Mouse (Mus musculus): ENCODE data around the gene Rps21. TPM values are rescaled to one million over a fixed set of nuclear protein-coding genes. Genes with fewer than 3 reads are reported as not detected.

The Rps21 gene
- polyA plus RNA-seq, 1 experiment from 2014 or later, result 848 TPM

- DNase-seq (ENCODE audit: low spot score) (peak; percentile 41), ATAC-seq (replicated peaks; ENCODE audit: low FRiP score, low read depth) (peak; percentile 9; the same call in 1 of the 2 replicates)
- Histone ChIP-seq H3K27me3 (ENCODE audit: insufficient read depth, low read length) (no peaks in the 10 kb centered on the region), H3K36me3 (ENCODE audit: insufficient read depth, low read length) (no peaks in the 10 kb centered on the region), H3K4me2 (ENCODE audit: low read length) (no peak overlapping the region), H3K4me1 (replicated peaks; ENCODE audit: insufficient read depth, low read length) (peaks cover 45% of the 10 kb centered on the region), H3K4me3 (replicated peaks; ENCODE audit: low read depth, low read length) (no peak overlapping the region), H3K9me3 (replicated peaks; ENCODE audit: low read length) (no peaks in the 10 kb centered on the region), H3K9ac (ENCODE audit: low read depth, low read length) (no peak overlapping the region), H3K27ac (peak overlapping the region; percentile 79)
- WGBS, result 44% methylated on average over 6 of the region's 6 CpGs
- no peak for TF ChIP-seq CTCF (IDR thresholded peaks at IDR 0.05; ENCODE audit: low read depth)
Measured at GRCm38 (mm10) chr2:180215951-180216350, 41.2 kb upstream of the Rps21 start.

DNA sequence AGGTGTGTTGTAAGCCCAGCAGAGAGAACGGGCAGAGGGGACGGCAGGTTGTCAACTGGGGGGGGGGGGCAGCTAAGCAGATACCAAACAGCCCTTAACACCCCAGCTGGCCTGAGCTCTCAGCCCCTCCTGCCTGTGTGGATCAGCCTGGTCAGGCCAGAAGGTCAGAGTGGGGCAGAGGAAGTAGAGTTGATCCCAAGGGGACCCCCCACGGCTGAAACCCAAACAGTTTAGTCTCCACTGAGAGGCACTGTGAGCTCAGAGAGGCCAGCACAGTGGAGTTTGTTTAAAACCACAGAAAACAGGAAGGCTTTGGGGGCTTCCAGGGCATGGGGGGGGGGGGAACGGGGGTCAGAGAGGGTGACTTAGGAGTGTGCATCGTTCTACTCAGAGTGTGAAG is 40.3 kb upstream of the Rps21 start:
- Histone ChIP-seq H3K4me3 (replicated peaks; ENCODE audit: low read depth, low read length) (no peak overlapping the region), H3K9me3 (replicated peaks; ENCODE audit: low read length) (no peaks in the 10 kb centered on the region), H3K9ac (ENCODE audit: low read depth, low read length) (no peak overlapping the region), H3K27ac (peak overlapping the region; percentile 87; the same call in 1 of the 2 replicates), H3K4me2 (ENCODE audit: low read length) (no peak overlapping the region), H3K4me1 (replicated peaks; ENCODE audit: insufficient read depth, low read length) (peaks cover 52% of the 10 kb centered on the region), H3K36me3 (ENCODE audit: insufficient read depth, low read length) (no peaks in the 10 kb centered on the region), H3K27me3 (ENCODE audit: insufficient read depth, low read length) (no peaks in the 10 kb centered on the region)
- ATAC-seq (replicated peaks; ENCODE audit: low FRiP score, low read depth) (no peak), DNase-seq (ENCODE audit: low spot score) (no peak)
- TF ChIP-seq CTCF (IDR thresholded peaks at IDR 0.05; ENCODE audit: low read depth), result no peak
- 45% methylated on average over 5 of the region's 5 CpGs for WGBS

GRCm38 (mm10) chr2:180217587-180217986 is 39.6 kb upstream of the Rps21 start:
- Histone ChIP-seq H3K36me3 (ENCODE audit: insufficient read depth, low read length) (no peaks in the 10 kb centered on the region), H3K27ac (peak overlapping the region; percentile 87), H3K4me1 (replicated peaks; ENCODE audit: insufficient read depth, low read length) (peaks cover 58% of the 10 kb centered on the region), H3K27me3 (ENCODE audit: insufficient read depth, low read length) (no peaks in the 10 kb centered on the region), H3K9me3 (replicated peaks; ENCODE audit: low read length) (no peaks in the 10 kb centered on the region), H3K4me2 (ENCODE audit: low read length) (no peak overlapping the region), H3K9ac (ENCODE audit: low read depth, low read length) (no peak overlapping the region), H3K4me3 (replicated peaks; ENCODE audit: low read depth, low read length) (no peak overlapping the region)
- DNase-seq (ENCODE audit: low spot score) (no peak), ATAC-seq (replicated peaks; ENCODE audit: low FRiP score, low read depth) (peak; percentile 30; the same call in 1 of the 2 replicates)
- 78% methylated on average over 8 of the region's 8 CpGs for WGBS
- no peak for TF ChIP-seq CTCF (IDR thresholded peaks at IDR 0.05; ENCODE audit: low read depth)

- ATAC-seq (replicated peaks; ENCODE audit: low FRiP score, low read depth), result no peak
- no peaks in the 10 kb centered on the region for H3K36me3 ChIP-seq (ENCODE audit: insufficient read depth, low read length)
- H3K27me3 ChIP-seq (ENCODE audit: insufficient read depth, low read length), result no peaks in the 10 kb centered on the region
- DNase-seq (ENCODE audit: low spot score), result no peak
- no peak overlapping the region for H3K4me3 ChIP-seq (replicated peaks; ENCODE audit: low read depth, low read length)
- 75% methylated on average over 3 of the region's 3 CpGs for WGBS
- peaks cover 58% of the 10 kb centered on the region for H3K4me1 ChIP-seq (replicated peaks; ENCODE audit: insufficient read depth, low read length)
- H3K27ac ChIP-seq, result peak overlapping the region; percentile 87
- H3K9ac ChIP-seq (ENCODE audit: low read depth, low read length), result no peak overlapping the region
- no peak overlapping the region for H3K4me2 ChIP-seq (ENCODE audit: low read length)
- TF ChIP-seq CTCF (IDR thresholded peaks at IDR 0.05; ENCODE audit: low read depth), result no peak
- H3K9me3 ChIP-seq (replicated peaks; ENCODE audit: low read length), result no peaks in the 10 kb centered on the region
Measured at GRCm38 (mm10) chr2:180218241-180218640, 38.9 kb upstream of the Rps21 start.

- no peaks in the 10 kb centered on the region for H3K36me3 ChIP-seq (ENCODE audit: insufficient read depth, low read length)
- no peak overlapping the region for H3K4me3 ChIP-seq (replicated peaks; ENCODE audit: low read depth, low read length)
- H3K9ac ChIP-seq (ENCODE audit: low read depth, low read length), result no peak overlapping the region
- no peaks in the 10 kb centered on the region for H3K27me3 ChIP-seq (ENCODE audit: insufficient read depth, low read length)
- peaks cover 58% of the 10 kb centered on the region for H3K4me1 ChIP-seq (replicated peaks; ENCODE audit: insufficient read depth, low read length)
- WGBS, result 19% methylated on average over 5 of the region's 5 CpGs
- H3K9me3 ChIP-seq (replicated peaks; ENCODE audit: low read length), result no peaks in the 10 kb centered on the region
- DNase-seq (ENCODE audit: low spot score), result peak; percentile 59
- no peak for TF ChIP-seq CTCF (IDR thresholded peaks at IDR 0.05; ENCODE audit: low read depth)
- ATAC-seq (replicated peaks; ENCODE audit: low FRiP score, low read depth), result no peak
- H3K27ac ChIP-seq, result peak overlapping the region; percentile 87
- no peak overlapping the region for H3K4me2 ChIP-seq (ENCODE audit: low read length)
Measured at GRCm38 (mm10) chr2:180218677-180219076, 38.5 kb upstream of the Rps21 start.

- no peak overlapping the region for H3K9ac ChIP-seq (ENCODE audit: low read depth, low read length)
Measured at GRCm38 (mm10) chr2:180219145-180219943, 37.8 kb upstream of the Rps21 start.

More at GRCm38 (mm10) chr2:180219145-180219943, 37.8 kb upstream of the Rps21 start:
- H3K36me3 ChIP-seq (ENCODE audit: insufficient read depth, low read length), result no peaks in the 10 kb centered on the region
- TF ChIP-seq CTCF (IDR thresholded peaks at IDR 0.05; ENCODE audit: low read depth), result no peak
- no peak for ATAC-seq (replicated peaks; ENCODE audit: low FRiP score, low read depth)
- H3K27ac ChIP-seq, result peak overlapping the region; percentile 87
- no peaks in the 10 kb centered on the region for H3K9me3 ChIP-seq (replicated peaks; ENCODE audit: low read length)
- no peak for DNase-seq (ENCODE audit: low spot score)
- H3K4me3 ChIP-seq (replicated peaks; ENCODE audit: low read depth, low read length), result no peak overlapping the region
- no peaks in the 10 kb centered on the region for H3K27me3 ChIP-seq (ENCODE audit: insufficient read depth, low read length)
- WGBS, result 68% methylated on average over 15 of the region's 15 CpGs
- peaks cover 58% of the 10 kb centered on the region for H3K4me1 ChIP-seq (replicated peaks; ENCODE audit: insufficient read depth, low read length)
- H3K4me2 ChIP-seq (ENCODE audit: low read length), result no peak overlapping the region
